Mouse (Mus musculus) kidney, postnatal 0 days (tissue): ENCODE measurements around the gene Zfp322a. TPM values are rescaled to one million over a fixed set of nuclear protein-coding genes. Genes with fewer than 3 reads are reported as not detected.
A peak's percentile ranks its signal among the peaks of the same experiment; 100 is the strongest.

Experiments used
- ATAC-seq: fragments of 200-750 bp; cut with Nextera tagmentation; replicated peaks from 2 replicates; pipeline ENCODE4 v1.8.0; 2017; ENCODE audit warnings: low read depth, moderate number of reproducible peaks, moderate TSS enrichment, moderate library complexity; ENCODE audit not compliant: low FRiP score
- DNase-seq: peaks from one replicate; pipeline ENCODE4 v3.0.0-alpha.2; 2016; ENCODE audit warnings: low spot score
- H3K27ac ChIP-seq: fragments of 300-500 bp; sonication (generic); 2 replicates; pipeline ENCODE4 v1.5.1; 2014; ENCODE audit warnings: mild to moderate bottlenecking
- H3K27me3 ChIP-seq: fragments of 300-500 bp; sonication (generic); 2 replicates; pipeline ENCODE4 v1.6.1; 2014; ENCODE audit warnings: low read length, mixed read lengths; ENCODE audit not compliant: insufficient read depth
- H3K36me3 ChIP-seq: fragments of 300-500 bp; sonication (generic); 2 replicates; pipeline ENCODE4 v1.6.1; 2014; ENCODE audit warnings: low read length, mixed read lengths; ENCODE audit not compliant: insufficient read depth
- H3K4me1 ChIP-seq: fragments of 300-500 bp; sonication (generic); replicated peaks from 2 replicates; pipeline ENCODE4 v1.6.1; 2014; ENCODE audit warnings: antibody characterized with exemption, low read length, mixed read lengths; ENCODE audit not compliant: insufficient read depth
- H3K4me2 ChIP-seq: fragments of 300-500 bp; sonication (generic); 2 replicates; pipeline ENCODE4 v1.6.1; 2014; ENCODE audit warnings: mild to moderate bottlenecking, low read length, moderate library complexity, mixed read lengths
- H3K4me3 ChIP-seq: fragments of 300-500 bp; sonication (generic); replicated peaks from 2 replicates; pipeline ENCODE4 v1.5.1; 2014; ENCODE audit warnings: low read depth, low read length
- H3K9ac ChIP-seq: fragments of 300-500 bp; sonication (generic); 2 replicates; pipeline ENCODE4 v1.6.1; 2014; ENCODE audit warnings: low read depth, low read length
- H3K9me3 ChIP-seq: fragments of 300-500 bp; sonication (generic); replicated peaks from 2 replicates; pipeline ENCODE4 v1.6.1; 2016; ENCODE audit warnings: low read length, inconsistent platforms, mixed read lengths
- CTCF ChIP-seq: IDR thresholded peaks from 2 replicates; pipeline ENCODE4 v1.5.1; 2016; ENCODE audit warnings: antibody characterized with exemption, low read depth, mild to moderate bottlenecking, moderate library complexity
- whole genome bisulfite sequencing: fragments of 180-500 bp; shearing (Covaris S2); extraction: QIAGEN DNeasy Blood & Tissue Kit; methylation state at CpG from one replicate; pipeline ENCODE4 v1.1.7; 2014; 5-methylcytosine and 5-hydroxymethylcytosine counted together
- polyA plus RNA-seq: library from polyadenylated mRNA; unstranded; fragments of >200 nt; fragmentation: Nextera tagmentation; extraction: Ambion mirVana; gene quantifications from 2 replicates; pipeline ENCODE4 v1.2.1, GENCODE M21; 2015

Gene Zfp322a
- polyA plus RNA-seq, result 34.0 and 37.8 TPM in 2 replicates

GRCm38 (mm10) chr13:23368583-23369420 lies at the start of gene Zfp322a:
TSS of gene Zfp322a (minus strand) at chr13:23369208.
- under 1% methylated on average over 55 of the region's 55 CpGs for WGBS
- ATAC-seq, result peak; percentile 100
- TF ChIP-seq CTCF, result no peak
- no peaks in the 10 kb centered on the region for H3K9me3 ChIP-seq
- peak; percentile 97 for DNase-seq
- H3K27ac ChIP-seq, result peak within 1 kb of the TSS; percentile 94
- peak within 1 kb of the TSS; percentile 78 for H3K9ac ChIP-seq
- 0 out of 2 replicates have a peak, but pooled peaks cover 2% of the 10 kb centered on the region for H3K36me3 ChIP-seq
- H3K4me3 ChIP-seq, result peak within 1 kb of the TSS; percentile 73
- H3K4me1 ChIP-seq, result peaks cover 14% of the 10 kb centered on the region
- no peaks in the 10 kb centered on the region for H3K27me3 ChIP-seq
- H3K4me2 ChIP-seq, result peak within 1 kb of the TSS; percentile 77

GRCm38 (mm10) chr13:23412630-23413521 lies 43.9 kb upstream of the Zfp322a start:
- TF ChIP-seq CTCF, result no peak
- Histone ChIP-seq H3K9me3 (no peaks in the 10 kb centered on the region), H3K4me3 (peak overlapping the region; percentile 19), H3K27ac (no peak overlapping the region), H3K4me2 (peak overlapping the region; percentile 56), H3K9ac (no peak overlapping the region), H3K27me3 (no peaks in the 10 kb centered on the region), H3K36me3 (no peaks in the 10 kb centered on the region), H3K4me1 (no peaks in the 10 kb centered on the region)
- ATAC-seq (peak; percentile 47), DNase-seq (peak; percentile 10)
- WGBS, result 5% methylated on average over 28 of the region's 28 CpGs

- Histone ChIP-seq H3K4me2 (peak overlapping the region; percentile 56), H3K4me3 (peak overlapping the region; percentile 19), H3K27ac (no peak overlapping the region), H3K36me3 (no peaks in the 10 kb centered on the region), H3K9ac (no peak overlapping the region), H3K9me3 (no peaks in the 10 kb centered on the region), H3K27me3 (no peaks in the 10 kb centered on the region), H3K4me1 (no peaks in the 10 kb centered on the region)
- no peak for ATAC-seq
- 2% methylated on average over 20 of the region's 20 CpGs for WGBS
- DNase-seq, result peak; percentile 7
- TF ChIP-seq CTCF, result no peak
Observed at GRCm38 (mm10) chr13:23412211-23412629, 43.2 kb upstream of the Zfp322a start.

GRCm38 (mm10) chr13:23411311-23412210 lies 42.6 kb upstream of the Zfp322a start:
- H3K4me3 ChIP-seq, result peak overlapping the region; percentile 19
- DNase-seq (peak; percentile 10), ATAC-seq (peak; percentile 22; the same call in 1 of the 2 replicates)
- no peak overlapping the region for H3K27ac ChIP-seq
- no peaks in the 10 kb centered on the region for H3K36me3 ChIP-seq
- WGBS, result 8% methylated on average over 29 of the region's 29 CpGs
- H3K4me1 ChIP-seq, result no peaks in the 10 kb centered on the region
- H3K9ac ChIP-seq, result no peak overlapping the region
- H3K9me3 ChIP-seq, result no peaks in the 10 kb centered on the region
- H3K4me2 ChIP-seq, result peak overlapping the region; percentile 56
- no peak for TF ChIP-seq CTCF
- H3K27me3 ChIP-seq, result no peaks in the 10 kb centered on the region

GRCm38 (mm10) chr13:23410632-23411031 lies 41.6 kb upstream of the Zfp322a start:
- Histone ChIP-seq H3K9ac (no peak overlapping the region), H3K4me3 (no peak overlapping the region), H3K27ac (no peak overlapping the region), H3K4me2 (no peak overlapping the region), H3K4me1 (no peaks in the 10 kb centered on the region), H3K36me3 (no peaks in the 10 kb centered on the region), H3K27me3 (no peaks in the 10 kb centered on the region), H3K9me3 (no peaks in the 10 kb centered on the region)
- 52% methylated on average over 9 of the region's 9 CpGs for WGBS
- no peak for ATAC-seq
- DNase-seq, result peak; percentile 2
- TF ChIP-seq CTCF, result no peak
